Mouse (Mus musculus) lung, postnatal 0 days (tissue): ENCODE measurements at regions not wholly inside any gene's neighbourhood (a gene's known extent, or its start where the extent isn't known, plus 50 kb on each side); places are given as distances from the start of the nearest gene placed in this dataset.

Experiments used
- CTCF ChIP-seq: IDR thresholded peaks from 2 replicates; pipeline ENCODE4 v1.5.1; 2016; ENCODE audit warnings: antibody characterized with exemption, mild to moderate bottlenecking
- EP300 ChIP-seq: IDR thresholded peaks from 2 replicates; pipeline ENCODE4 v1.6.1; 2016; ENCODE audit warnings: antibody characterized with exemption, mild to moderate bottlenecking, control low read depth

DNA sequence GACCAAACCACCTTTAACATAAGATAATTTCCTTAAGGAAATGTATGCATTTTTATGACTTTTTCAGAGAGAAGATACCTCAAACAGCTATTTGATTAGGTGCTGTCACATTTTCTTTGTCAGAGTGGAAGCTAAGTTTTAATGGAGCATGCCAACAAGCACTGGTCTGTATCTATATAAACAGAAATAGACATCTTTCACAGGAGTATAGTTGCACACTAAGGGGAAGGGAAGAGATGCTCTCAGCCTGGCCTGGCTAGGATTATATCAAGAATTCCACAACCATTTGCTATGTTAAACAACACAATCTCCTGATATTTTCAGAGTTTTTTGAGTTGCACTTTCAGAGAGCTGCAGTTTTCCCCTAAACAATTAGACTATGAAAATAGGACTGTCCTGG is 638.1 kb downstream of the Cetn3 start:
- TF ChIP-seq EP300 (no peak), CTCF (no peak)
